Mouse (Mus musculus) midbrain, embryonic 10.5 days (tissue): ENCODE measurements at regions not wholly inside any gene's neighbourhood (a gene's known extent, or its start where the extent isn't known, plus 50 kb on each side); places are given as distances from the start of the nearest gene placed in this dataset.

Experiments used
- DNase-seq: peaks from one replicate; pipeline ENCODE4 v3.0.0-alpha.2; 2017; ENCODE audit warnings: low spot score
- H3K27ac ChIP-seq: fragments of 300-500 bp; sonication (generic); replicated peaks from 2 replicates; pipeline ENCODE4 v1.5.1; 2016; ENCODE audit warnings: mild to moderate bottlenecking
- H3K27me3 ChIP-seq: fragments of 300-500 bp; sonication (generic); 2 replicates; pipeline ENCODE4 v1.6.1; 2016; ENCODE audit warnings: low read depth, mild to moderate bottlenecking; ENCODE audit not compliant: poor library complexity, severe bottlenecking
- H3K36me3 ChIP-seq: fragments of 300-500 bp; sonication (generic); 2 replicates; pipeline ENCODE4 v1.6.1; 2016; ENCODE audit warnings: mild to moderate bottlenecking, moderate library complexity
- H3K4me1 ChIP-seq: fragments of 300-500 bp; sonication (generic); 2 replicates; pipeline ENCODE4 v1.6.1; 2016
- H3K4me3 ChIP-seq: fragments of 300-500 bp; sonication (generic); 2 replicates; pipeline ENCODE4 v1.5.1; 2016; ENCODE audit warnings: mild to moderate bottlenecking, moderate library complexity
- H3K9me3 ChIP-seq: fragments of 300-500 bp; sonication (generic); replicated peaks from 2 replicates; pipeline ENCODE4 v1.6.1; 2016; ENCODE audit warnings: mild to moderate bottlenecking
- WGBS: fragments of 180-500 bp; shearing (Covaris S2); methylation state at CpG from one replicate; pipeline ENCODE4 v1.1.7; 2016; 5-methylcytosine and 5-hydroxymethylcytosine counted together

DNA sequence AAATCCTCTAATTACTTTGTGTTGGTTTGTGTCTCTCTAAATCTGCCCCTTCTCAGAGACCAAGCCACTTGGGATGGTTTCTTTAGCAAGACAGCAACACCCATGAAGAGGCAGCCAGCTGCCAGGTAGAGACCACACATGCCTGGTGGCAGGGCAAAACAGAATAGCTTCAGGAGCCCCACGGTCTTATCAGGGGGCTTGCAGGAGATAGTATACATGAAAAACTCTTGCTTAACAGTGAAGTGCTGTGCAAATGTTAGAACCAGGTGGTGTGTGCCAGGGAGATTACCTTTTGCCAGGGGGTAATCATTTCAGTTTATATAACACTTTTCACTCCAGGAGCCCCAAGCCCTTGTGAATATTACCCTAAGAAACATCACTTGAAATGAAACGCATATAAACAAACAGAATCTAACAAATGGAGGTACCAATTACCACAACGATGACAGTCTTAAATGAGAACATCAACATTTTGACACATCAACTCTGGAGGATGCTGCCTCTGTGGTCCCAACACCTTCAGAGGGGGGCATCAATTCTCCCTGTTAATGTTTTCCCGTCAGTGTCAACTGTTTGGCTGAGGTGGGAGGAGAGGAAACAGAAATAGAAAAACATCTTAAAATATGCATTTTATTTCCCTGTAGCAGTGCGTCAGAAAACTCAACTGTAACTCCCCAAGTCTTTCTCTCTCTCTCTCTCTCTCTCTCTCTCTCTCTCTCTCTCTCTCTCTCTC, 56.3 kb upstream of the Rad23b start:
- peak overlapping the region; percentile 46 for H3K4me3 ChIP-seq
- H3K27ac ChIP-seq: peak overlapping the region; percentile 87
- H3K9me3 ChIP-seq: no peaks in the 10 kb centered on the region
- no peaks in the 10 kb centered on the region for H3K36me3 ChIP-seq
- 23% methylated on average over 5 of the region's 5 CpGs for WGBS
- H3K27me3 ChIP-seq: no peaks in the 10 kb centered on the region
- peaks cover 35% of the 10 kb centered on the region for H3K4me1 ChIP-seq
- no peak for DNase-seq

DNA sequence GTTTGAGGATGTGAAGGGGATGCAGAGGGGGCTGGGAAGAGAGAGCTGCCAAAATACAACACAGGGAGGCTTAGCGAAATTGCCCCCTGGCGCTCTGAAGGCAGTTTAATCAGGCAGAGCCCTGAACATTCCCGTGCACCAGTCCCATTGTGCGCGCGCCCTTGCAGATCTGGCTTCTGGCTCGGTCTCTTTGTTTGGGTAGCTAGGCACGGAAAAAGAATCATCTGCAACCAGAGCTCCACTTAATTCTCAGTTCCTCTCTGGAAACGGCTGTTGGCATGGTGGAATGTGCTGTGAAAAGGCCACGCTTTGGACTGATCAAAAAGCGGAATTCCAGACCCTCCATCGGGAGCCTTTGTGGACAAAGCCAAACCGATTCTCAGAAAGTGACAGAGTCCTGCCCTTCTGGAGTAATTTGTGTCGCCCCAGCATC, 55.6 kb upstream of the Rad23b start:
- Histone ChIP-seq H3K27ac (peak overlapping the region; percentile 87), H3K4me3 (peak overlapping the region; percentile 46), H3K36me3 (no peaks in the 10 kb centered on the region), H3K27me3 (no peaks in the 10 kb centered on the region), H3K9me3 (no peaks in the 10 kb centered on the region), H3K4me1 (peaks cover 35% of the 10 kb centered on the region)
- DNase-seq: peak; percentile 89
- under 1% methylated on average over 14 of the region's 14 CpGs for WGBS

DNA sequence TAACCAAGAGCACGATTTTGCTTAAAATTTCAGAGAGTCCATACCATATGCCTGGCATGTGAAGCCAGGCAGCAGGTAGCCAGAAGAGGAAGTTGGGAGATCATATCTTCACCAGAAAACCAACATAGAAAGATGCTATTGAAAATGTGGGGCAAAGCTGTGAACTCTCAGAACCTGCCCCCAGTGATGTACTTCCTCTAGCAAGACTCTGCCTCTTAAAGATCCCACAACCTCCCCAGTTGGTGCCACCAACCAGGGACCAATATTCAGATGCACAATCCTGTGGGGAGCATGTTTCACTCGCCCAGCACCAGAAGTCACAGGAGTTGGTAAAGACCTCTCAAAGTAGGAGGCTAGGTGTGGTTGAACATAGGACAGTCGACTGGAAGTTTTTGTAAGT, 52.0 kb upstream of the Rad23b start:
- no peak for DNase-seq
- no peaks in the 10 kb centered on the region for H3K36me3 ChIP-seq
- H3K4me3 ChIP-seq: no peak overlapping the region
- WGBS: 86% methylated on average over 3 of the region's 3 CpGs
- H3K4me1 ChIP-seq: peaks cover 31% of the 10 kb centered on the region
- no peaks in the 10 kb centered on the region for H3K9me3 ChIP-seq
- H3K27me3 ChIP-seq: no peaks in the 10 kb centered on the region
- no peak overlapping the region for H3K27ac ChIP-seq
